Mouse (Mus musculus) left cerebral cortex, postnatal 36 days (tissue): Measurements from ENCODE around the gene Gjb6. TPM values are rescaled to one million over a fixed set of nuclear protein-coding genes. Genes with fewer than 3 reads are reported as not detected.

Experiments used
- DNase-seq, 2 experiments: peaks; one replicate each; pipeline ENCODE4 v3.0.0; 2021 to 2022; ENCODE audit warnings: low spot score in 2 of 2, mixed read lengths in 1 of 2
- intact Hi-C: fragments of 180-260 bp; cut with DNase I; formaldehyde crosslinking; loops from one replicate; pipeline ENCODE4 v1.15.1; 2025
- total RNA-seq, 2 experiments: library from RNA; stranded (reverse); gene quantifications; 2 replicates each; pipeline ENCODE4 v1.2.3; 2021

Gjb6 gene
- total RNA-seq, 2 experiments from 2014 or later, result 99.8 to 127 TPM

DNA sequence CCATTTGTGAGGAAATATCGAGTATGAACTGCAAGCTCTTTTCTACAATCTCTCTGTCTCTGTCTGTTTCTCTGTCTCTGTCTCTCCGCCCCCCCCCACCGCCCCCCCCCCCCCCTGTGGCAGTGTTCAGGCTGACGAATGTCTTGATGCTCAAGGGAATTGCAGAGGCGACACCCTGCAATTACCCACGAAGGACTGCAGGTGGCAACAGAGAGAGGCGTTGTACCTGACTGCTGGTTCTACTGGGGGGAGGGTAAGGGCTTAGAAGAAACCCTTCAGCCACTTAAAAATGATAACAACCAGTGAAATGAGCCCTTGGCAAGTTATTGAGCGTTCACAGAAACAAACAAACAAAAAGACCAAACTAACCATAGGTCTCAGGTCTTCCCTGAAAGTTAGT lies 40.4 kb downstream of the Gjb6 start:
- peak; percentile 25 to 43 for DNase-seq
- intact Hi-C loops, result loop anchor here (5.0 kb wide), 1 partner anchor 329 kb away; the partner anchor contains the start of gene Ift88

DNA sequence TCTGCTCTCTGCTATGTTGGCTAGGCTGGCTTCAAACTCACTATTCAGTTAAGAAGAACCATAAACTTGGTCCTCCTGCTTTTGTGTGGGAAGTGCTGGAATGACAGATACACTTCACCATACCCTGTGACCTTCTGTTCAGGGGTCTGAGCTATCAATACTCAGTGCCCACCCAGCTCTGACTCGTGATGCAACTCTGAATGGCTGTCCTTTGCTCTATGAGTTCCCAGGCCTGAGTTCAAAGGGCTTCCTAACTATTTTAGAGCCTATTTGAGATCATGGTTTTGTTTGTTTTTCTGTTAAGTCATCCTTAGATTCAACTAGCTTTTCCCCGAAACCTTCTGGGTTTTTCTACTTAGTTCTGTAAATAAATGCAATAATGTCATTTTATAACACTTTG lies 43.4 kb downstream of the Gjb6 start:
- no peak for DNase-seq
- intact Hi-C loops, result loop anchor here (5.0 kb wide), 1 partner anchor 332 kb away; the partner anchor contains the start of gene Ift88

DNA sequence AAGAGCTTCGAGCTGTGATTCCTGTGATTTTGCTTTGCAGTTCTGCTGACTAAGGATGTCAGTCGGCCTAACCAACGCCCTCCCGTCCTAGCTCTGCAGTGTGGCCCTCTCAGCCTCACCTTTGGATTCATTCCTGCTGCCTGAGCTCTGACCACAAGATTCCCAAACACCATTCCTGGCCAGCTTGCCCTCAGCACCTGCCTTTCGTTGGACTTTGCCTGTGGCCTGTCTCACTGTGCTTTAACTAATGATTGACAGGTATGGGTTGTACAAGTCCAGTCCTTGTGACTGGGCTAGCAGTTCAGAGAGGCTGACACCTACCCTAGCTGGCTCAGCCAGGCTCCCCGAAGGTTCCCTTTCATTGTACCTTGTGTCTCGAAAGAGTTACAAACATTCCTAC lies 44.3 kb downstream of the Gjb6 start:
- no peak for DNase-seq
- intact Hi-C loops, result no loop called here

DNA sequence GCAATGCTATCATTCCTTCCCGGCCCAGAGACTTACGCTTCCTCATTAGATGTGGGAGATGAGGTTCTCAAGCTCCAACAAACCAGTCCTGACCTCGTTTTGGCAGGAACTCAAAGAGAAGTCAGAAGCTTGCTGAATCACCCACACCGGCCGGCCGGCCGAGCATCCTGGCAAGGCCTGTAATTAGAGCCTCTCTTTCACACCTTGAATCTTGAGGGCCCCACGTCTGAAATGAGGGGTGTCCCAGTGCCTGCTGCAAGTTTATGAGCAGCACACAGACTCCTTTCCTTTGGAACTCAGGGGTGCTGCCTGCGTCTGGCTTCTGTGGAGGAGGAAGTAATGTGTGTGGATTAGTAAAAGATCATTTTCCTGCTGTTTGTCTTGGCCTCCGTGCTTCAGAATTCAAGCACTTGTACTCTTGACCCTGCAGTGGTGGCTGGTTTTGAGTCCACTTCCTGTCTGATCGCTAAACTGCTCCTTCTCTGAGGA lies 49.2 kb downstream of the Gjb6 start:
- no peak for DNase-seq
- intact Hi-C loops, result no loop called here

DNA sequence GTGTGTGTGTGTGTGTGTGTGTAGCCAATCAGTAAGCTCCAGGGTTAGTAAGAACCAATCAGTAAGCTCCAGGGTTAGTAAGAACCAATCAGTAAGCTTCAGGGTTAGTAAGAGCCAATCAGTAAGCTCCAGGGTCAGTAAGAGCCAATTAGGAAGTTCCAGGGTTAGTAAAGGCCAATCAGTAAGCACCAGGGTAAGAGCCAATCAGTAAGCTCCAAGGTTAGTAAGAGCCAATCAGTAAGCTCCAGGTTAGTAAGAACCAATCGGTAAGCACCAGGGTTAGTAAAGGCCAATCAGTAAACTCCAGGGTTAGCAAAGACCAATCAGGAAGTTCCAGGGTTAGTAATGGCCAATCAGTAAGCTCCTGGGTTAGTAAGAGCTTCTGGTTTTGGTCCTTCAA lies 50.5 kb downstream of the Gjb6 start:
- no peak for DNase-seq

DNA sequence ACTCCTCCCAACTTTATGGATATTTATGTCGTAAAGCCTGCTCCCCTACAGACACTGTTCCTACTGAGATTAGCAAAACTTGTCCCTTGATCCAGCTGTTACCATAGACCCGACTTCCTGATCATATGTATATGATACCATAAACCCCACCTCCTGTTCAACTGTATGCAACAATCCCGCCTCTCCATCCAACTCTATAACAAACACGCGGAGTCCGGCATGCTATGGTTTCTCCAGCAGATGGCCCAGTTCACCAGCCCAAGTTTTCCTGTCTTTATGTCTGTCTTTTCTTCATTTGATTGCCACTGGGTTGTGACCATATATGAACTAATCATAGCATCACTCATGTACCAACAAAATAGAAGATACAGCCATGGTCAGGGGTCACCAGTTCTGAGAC lies 57.9 kb downstream of the Gjb6 start:
- intact Hi-C loops, result no loop called here
- DNase-seq, result no peak

More for the DNA sequence above, 50.5 kb downstream of the Gjb6 start:
- intact Hi-C loops, result no loop called here

Other genes starting within 250 kb of the Gjb6 start
- gene Zmym2, start 247.0 kb downstream of the Gjb6 start, total RNA-seq, result 100 to 1,000 TPM in 1 of 2 experiments, 10 to 100 TPM in 1; 82.1 to 106 TPM
- gene Gja3, start 75.5 kb downstream of the Gjb6 start, total RNA-seq, result under 1 TPM; 0.15 to 0.27 TPM
- 10 to 100 TPM in 1 of 2 experiments, 1 to 10 TPM in 1; 8.8 to 10.8 TPM for gene Gjb2, start 28.9 kb downstream of the Gjb6 start, total RNA-seq
- gene Gm4491, start 17.7 kb downstream of the Gjb6 start, total RNA-seq, result under 1 TPM; 0.77 to 0.96 TPM